Mouse (Mus musculus) cerebellum, adult (tissue): ENCODE measurements at regions not wholly inside any gene's neighbourhood (a gene's known extent, or its start where the extent isn't known, plus 50 kb on each side); places are given as distances from the start of the nearest gene placed in this dataset.
A peak's percentile ranks its signal among the peaks of the same experiment; 100 is the strongest.
"Not testable (repeated sequence)": the region's sequence is repeated elsewhere in the genome, so short reads cannot be mapped to it uniquely, and the experiment has no call there.

ENCODE experiments used
- ATAC-seq: cut with Nextera tagmentation; 2 replicates; pipeline ENCODE4 v1.9.2; 2017; ENCODE audit warnings: mild to moderate bottlenecking, moderate library complexity, mixed read lengths; ENCODE audit not compliant: insufficient number of reproducible peaks, low FRiP score, low TSS enrichment

- ATAC-seq = no peak; the same call in 1 of the 2 replicates
Observed at GRCm38 (mm10) chr10:119100511-119100910, 139.3 kb downstream of the Cand1 start.

GRCm38 (mm10) chr10:119099092-119099792 lies 140.6 kb downstream of the Cand1 start:
- no peak for ATAC-seq

GRCm38 (mm10) chr10:119094166-119094565 lies 145.7 kb downstream of the Cand1 start:
- ATAC-seq = no peak

GRCm38 (mm10) chr10:119087886-119088285 lies 152.0 kb downstream of the Cand1 start:
- no peak for ATAC-seq

GRCm38 (mm10) chr10:119087071-119087665 lies 152.7 kb downstream of the Cand1 start:
- no peak for ATAC-seq

GRCm38 (mm10) chr10:119086450-119086849 lies 153.4 kb downstream of the Cand1 start:
- no peak for ATAC-seq

GRCm38 (mm10) chr10:119083431-119083830 lies 156.4 kb downstream of the Cand1 start:
- no peak for ATAC-seq

GRCm38 (mm10) chr10:119082861-119083260 lies 157.0 kb downstream of the Cand1 start:
- ATAC-seq = no peak

- not testable (repeated sequence) for ATAC-seq
Observed at GRCm38 (mm10) chr10:119081766-119082165, 158.1 kb downstream of the Cand1 start.

GRCm38 (mm10) chr10:119076100-119076566 lies 163.7 kb downstream of the Cand1 start:
- ATAC-seq = no peak

GRCm38 (mm10) chr10:119074887-119075286 lies 165.0 kb downstream of the Cand1 start:
- ATAC-seq = no peak

GRCm38 (mm10) chr10:119073991-119074390 lies 165.9 kb downstream of the Cand1 start:
- ATAC-seq = no peak

- ATAC-seq = no peak
Observed at GRCm38 (mm10) chr10:119069410-119069809, 170.4 kb downstream of the Cand1 start.

- ATAC-seq = no peak
Observed at GRCm38 (mm10) chr10:119067838-119068237, 172.0 kb downstream of the Cand1 start.

GRCm38 (mm10) chr10:119067366-119067765 lies 172.5 kb downstream of the Cand1 start:
- no peak for ATAC-seq

- ATAC-seq = no peak
Observed at GRCm38 (mm10) chr10:119065974-119066373, 173.9 kb downstream of the Cand1 start.

- peak; percentile 57 for ATAC-seq
Observed at GRCm38 (mm10) chr10:119065133-119065817, 174.6 kb downstream of the Cand1 start.

GRCm38 (mm10) chr10:119064218-119064617 lies 175.6 kb downstream of the Cand1 start:
- ATAC-seq = no peak

- no peak for ATAC-seq
Observed at GRCm38 (mm10) chr10:119063209-119063699, 176.6 kb downstream of the Cand1 start.

GRCm38 (mm10) chr10:119061958-119062599 lies 177.8 kb downstream of the Cand1 start:
- ATAC-seq = no peak
